Mouse (Mus musculus) spleen, postnatal 14 days (tissue): ENCODE results near the gene Ttc38.

Source experiments
- DNase-seq, 2 experiments: peaks; one replicate each; pipeline ENCODE4 v3.0.0; 2021 to 2022; ENCODE audit warnings: low spot score in 2 of 2

Ttc38 gene

GRCm38 (mm10) chr15:85893871-85894270 lies 61.8 kb downstream of the Ttc38 start:
- no peak for DNase-seq

GRCm38 (mm10) chr15:85896284-85896683 lies 64.2 kb downstream of the Ttc38 start:
- DNase-seq = peak; percentile 60 to 83

GRCm38 (mm10) chr15:85897113-85897512 lies 65.0 kb downstream of the Ttc38 start:
- no peak for DNase-seq

GRCm38 (mm10) chr15:85899396-85899795 lies 67.3 kb downstream of the Ttc38 start:
- DNase-seq = no peak

GRCm38 (mm10) chr15:85900318-85900717 lies 68.2 kb downstream of the Ttc38 start:
- no peak for DNase-seq

GRCm38 (mm10) chr15:85900801-85901200 lies 68.7 kb downstream of the Ttc38 start:
- no peak for DNase-seq

GRCm38 (mm10) chr15:85902505-85902904 lies 70.4 kb downstream of the Ttc38 start:
- DNase-seq = no peak

- no peak for DNase-seq
Observed at GRCm38 (mm10) chr15:85903826-85904225, 71.7 kb downstream of the Ttc38 start.
